Mouse (Mus musculus): ENCODE results near the gene Chrna4. TPM values are rescaled to one million over a fixed set of nuclear protein-coding genes. Genes with fewer than 3 reads are reported as not detected.

Chrna4 gene
- polyA plus RNA-seq, 1 experiment from 2014 or later: 1.4 TPM

DNA sequence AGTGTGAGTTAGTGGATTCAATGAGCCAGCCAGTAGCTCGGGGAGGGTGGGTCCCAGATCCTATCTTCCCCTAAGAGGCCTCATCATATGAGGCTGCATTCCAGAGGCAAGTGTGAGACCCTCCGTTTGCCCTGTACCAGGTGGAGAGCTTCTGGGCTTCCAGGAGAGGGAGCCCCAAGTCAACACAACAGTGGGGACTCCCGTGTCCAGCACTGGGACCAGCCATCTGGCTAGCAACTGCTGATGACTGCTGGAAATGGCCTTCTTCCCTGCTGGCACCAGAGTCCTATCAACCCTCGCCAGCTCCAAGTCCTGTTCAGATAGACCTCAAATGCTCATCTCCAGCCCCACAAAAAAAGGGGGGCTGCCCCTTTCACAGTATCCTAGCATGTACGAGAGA lies 10.9 kb downstream of the Chrna4 start:
- ATAC-seq (ENCODE audit: low read depth): no peak
- Histone ChIP-seq H3K4me2 (ENCODE audit: low read depth, low read length) (no peak overlapping the region), H3K27ac (ENCODE audit: low read length) (no peak overlapping the region), H3K36me3 (ENCODE audit: control insufficient read depth, insufficient read depth) (no peaks in the 10 kb centered on the region), H3K4me3 (ENCODE audit: low read depth, low read length) (no peak overlapping the region), H3K4me1 (ENCODE audit: control insufficient read depth, low read depth, low read length) (no peaks in the 10 kb centered on the region), H3K9me3 (replicated peaks; ENCODE audit: control insufficient read depth, low read length) (no peaks in the 10 kb centered on the region), H3K9ac (ENCODE audit: low read depth, low read length) (no peak overlapping the region), H3K27me3 (ENCODE audit: control insufficient read depth, insufficient read depth, low read depth, low read length) (peaks cover 7% of the 10 kb centered on the region; the same call in 1 of the 2 replicates)
- WGBS (ENCODE audit: insufficient replicate concordance): 26% methylated on average over 5 of the region's 5 CpGs

DNA sequence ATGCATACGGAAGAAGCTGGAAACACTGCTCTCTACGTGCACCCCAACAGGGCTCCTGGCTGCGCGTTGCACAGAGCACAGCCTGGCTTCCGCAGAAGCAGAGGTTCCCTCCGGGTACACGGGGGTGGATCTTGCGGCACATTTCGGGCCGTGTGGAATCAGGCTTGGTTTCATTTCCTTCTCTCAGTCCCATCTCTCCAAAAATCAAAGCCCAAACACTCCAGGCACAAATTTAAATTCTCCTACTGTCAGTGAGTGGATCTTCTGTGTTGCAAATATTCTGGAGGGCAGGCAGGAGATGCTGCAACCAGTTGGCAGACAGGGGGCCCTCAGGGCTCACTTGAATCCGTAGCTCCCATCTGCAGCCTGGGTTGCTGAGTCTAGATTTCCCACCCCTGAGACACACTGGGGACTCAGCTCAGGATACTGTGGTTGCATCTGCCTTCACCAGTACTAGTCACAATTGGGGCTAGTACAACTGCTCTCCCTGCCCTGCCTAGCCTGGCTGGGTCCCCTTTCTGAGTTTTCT lies 11.9 kb downstream of the Chrna4 start:
- Histone ChIP-seq H3K9ac (ENCODE audit: low read depth, low read length) (no peak overlapping the region), H3K4me2 (ENCODE audit: low read depth, low read length) (no peak overlapping the region), H3K36me3 (ENCODE audit: control insufficient read depth, insufficient read depth) (no peaks in the 10 kb centered on the region), H3K9me3 (replicated peaks; ENCODE audit: control insufficient read depth, low read length) (no peaks in the 10 kb centered on the region), H3K27me3 (ENCODE audit: control insufficient read depth, insufficient read depth, low read depth, low read length) (no peaks in the 10 kb centered on the region), H3K27ac (ENCODE audit: low read length) (no peak overlapping the region), H3K4me1 (ENCODE audit: control insufficient read depth, low read depth, low read length) (no peaks in the 10 kb centered on the region), H3K4me3 (ENCODE audit: low read depth, low read length) (no peak overlapping the region)
- 67% methylated on average over 11 of the region's 11 CpGs for WGBS (ENCODE audit: insufficient replicate concordance)
- ATAC-seq (ENCODE audit: low read depth): no peak

DNA sequence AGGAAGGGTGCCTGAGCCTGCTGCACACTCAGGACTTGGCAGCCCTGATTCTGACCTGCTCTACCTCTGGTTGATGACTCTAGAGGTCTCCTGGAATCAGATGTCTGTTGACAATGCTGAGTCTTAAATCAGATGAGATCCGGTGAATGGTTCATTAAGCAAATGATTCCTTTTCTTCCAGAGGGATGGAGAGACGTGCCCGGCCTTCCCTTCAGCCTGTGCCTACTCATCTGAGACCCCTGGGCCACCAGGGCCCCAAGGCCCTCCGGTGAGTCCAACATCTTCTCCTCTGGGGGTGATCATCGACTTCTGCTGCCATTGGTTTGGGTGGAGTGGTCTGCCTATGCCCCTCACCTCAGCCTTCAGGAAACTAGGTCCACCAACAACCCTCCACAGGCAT lies 35.0 kb downstream of the Chrna4 start:
- no peaks in the 10 kb centered on the region for H3K27me3 ChIP-seq (ENCODE audit: control insufficient read depth, insufficient read depth, low read depth, low read length)
- no peak overlapping the region for H3K4me2 ChIP-seq (ENCODE audit: low read depth, low read length)
- WGBS (ENCODE audit: insufficient replicate concordance): 61% methylated on average over 5 of the region's 5 CpGs
- no peaks in the 10 kb centered on the region for H3K9me3 ChIP-seq (replicated peaks; ENCODE audit: control insufficient read depth, low read length)
- H3K4me1 ChIP-seq (ENCODE audit: control insufficient read depth, low read depth, low read length): no peaks in the 10 kb centered on the region
- H3K9ac ChIP-seq (ENCODE audit: low read depth, low read length): no peak overlapping the region
- no peaks in the 10 kb centered on the region for H3K36me3 ChIP-seq (ENCODE audit: control insufficient read depth, insufficient read depth)
- no peak for ATAC-seq (ENCODE audit: low read depth)
- no peak overlapping the region for H3K27ac ChIP-seq (ENCODE audit: low read length)
- no peak overlapping the region for H3K4me3 ChIP-seq (ENCODE audit: low read depth, low read length)

DNA sequence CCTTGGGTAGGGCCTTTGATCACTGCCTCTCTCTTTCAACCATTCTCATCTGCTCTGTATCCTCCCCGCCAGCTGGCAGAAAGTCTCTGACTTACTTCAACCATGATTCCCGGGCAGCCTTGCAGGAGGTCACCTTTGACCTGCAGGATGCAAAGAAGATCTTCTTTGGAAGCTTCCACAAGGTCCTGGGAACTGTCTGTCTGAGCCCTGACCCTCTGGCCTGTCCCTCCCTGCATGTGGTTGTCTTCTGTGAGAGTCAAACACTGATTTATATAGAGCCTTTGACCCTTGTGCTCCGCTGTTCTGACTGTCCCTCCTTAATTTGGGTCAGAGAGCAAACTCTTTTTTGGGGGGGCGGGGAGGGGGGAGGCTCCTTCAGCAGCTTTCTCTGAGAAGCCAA lies 36.3 kb downstream of the Chrna4 start:
- ATAC-seq (ENCODE audit: low read depth): no peak
- 56% methylated on average over 4 of the region's 4 CpGs for WGBS (ENCODE audit: insufficient replicate concordance)
- no peaks in the 10 kb centered on the region for H3K27me3 ChIP-seq (ENCODE audit: control insufficient read depth, insufficient read depth, low read depth, low read length)

DNA sequence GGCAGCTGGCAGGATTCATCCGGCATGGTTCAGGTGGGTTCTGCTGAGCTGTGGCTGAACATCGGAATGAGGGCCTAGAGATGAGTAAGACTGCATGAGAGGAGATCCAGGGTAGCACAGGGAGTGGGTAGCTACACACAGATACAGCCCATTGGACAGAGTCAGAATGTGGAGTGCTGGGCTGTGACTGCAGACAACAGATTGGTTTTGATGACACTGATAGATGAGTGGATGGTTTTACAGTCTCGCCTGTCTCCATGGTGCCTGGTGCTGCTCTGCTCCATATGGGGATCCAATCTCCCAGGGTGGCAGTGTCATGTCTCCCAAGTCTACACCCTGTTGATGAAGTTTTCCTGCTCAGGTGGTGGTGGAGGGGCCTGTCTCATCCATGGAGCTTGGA lies 46.4 kb downstream of the Chrna4 start:
- ATAC-seq (ENCODE audit: low read depth): no peak
- WGBS (ENCODE audit: insufficient replicate concordance): 35% methylated on average over 3 of the region's 3 CpGs

More for the DNA sequence above, 36.3 kb downstream of the Chrna4 start:
- Histone ChIP-seq H3K9me3 (replicated peaks; ENCODE audit: control insufficient read depth, low read length) (no peaks in the 10 kb centered on the region), H3K9ac (ENCODE audit: low read depth, low read length) (no peak overlapping the region), H3K36me3 (ENCODE audit: control insufficient read depth, insufficient read depth) (no peaks in the 10 kb centered on the region), H3K4me3 (ENCODE audit: low read depth, low read length) (no peak overlapping the region), H3K27ac (ENCODE audit: low read length) (no peak overlapping the region), H3K4me2 (ENCODE audit: low read depth, low read length) (no peak overlapping the region), H3K4me1 (ENCODE audit: control insufficient read depth, low read depth, low read length) (no peaks in the 10 kb centered on the region)

DNA sequence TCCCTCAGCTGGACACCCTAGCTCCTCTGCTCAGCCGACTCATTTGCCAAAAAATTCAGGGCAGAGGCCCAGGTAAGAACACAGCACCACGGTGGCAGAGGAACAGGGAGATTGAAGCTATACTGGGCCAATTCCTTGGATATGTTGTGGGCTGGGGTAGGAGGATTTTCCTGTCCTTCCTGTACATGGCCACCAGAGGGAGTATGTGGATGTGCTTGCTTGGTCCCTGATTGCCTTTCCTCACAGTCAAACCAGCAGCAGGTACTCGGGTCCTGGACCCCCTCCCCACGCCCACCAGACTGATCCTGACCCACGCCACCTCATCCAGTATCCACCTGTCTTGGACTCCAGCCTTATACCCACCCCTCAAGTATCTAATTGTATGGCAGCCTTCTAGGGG lies 46.9 kb downstream of the Chrna4 start:
- ATAC-seq (ENCODE audit: low read depth): no peak
- no peaks in the 10 kb centered on the region for H3K36me3 ChIP-seq (ENCODE audit: control insufficient read depth, insufficient read depth)

More for the DNA sequence above, 46.4 kb downstream of the Chrna4 start:
- no peak overlapping the region for H3K27ac ChIP-seq (ENCODE audit: low read length)
- H3K9ac ChIP-seq (ENCODE audit: low read depth, low read length): no peak overlapping the region
- H3K4me3 ChIP-seq (ENCODE audit: low read depth, low read length): no peak overlapping the region
- H3K27me3 ChIP-seq (ENCODE audit: control insufficient read depth, insufficient read depth, low read depth, low read length): no peaks in the 10 kb centered on the region
- H3K9me3 ChIP-seq (replicated peaks; ENCODE audit: control insufficient read depth, low read length): no peaks in the 10 kb centered on the region
- no peaks in the 10 kb centered on the region for H3K36me3 ChIP-seq (ENCODE audit: control insufficient read depth, insufficient read depth)
- no peaks in the 10 kb centered on the region for H3K4me1 ChIP-seq (ENCODE audit: control insufficient read depth, low read depth, low read length)
- H3K4me2 ChIP-seq (ENCODE audit: low read depth, low read length): no peak overlapping the region

DNA sequence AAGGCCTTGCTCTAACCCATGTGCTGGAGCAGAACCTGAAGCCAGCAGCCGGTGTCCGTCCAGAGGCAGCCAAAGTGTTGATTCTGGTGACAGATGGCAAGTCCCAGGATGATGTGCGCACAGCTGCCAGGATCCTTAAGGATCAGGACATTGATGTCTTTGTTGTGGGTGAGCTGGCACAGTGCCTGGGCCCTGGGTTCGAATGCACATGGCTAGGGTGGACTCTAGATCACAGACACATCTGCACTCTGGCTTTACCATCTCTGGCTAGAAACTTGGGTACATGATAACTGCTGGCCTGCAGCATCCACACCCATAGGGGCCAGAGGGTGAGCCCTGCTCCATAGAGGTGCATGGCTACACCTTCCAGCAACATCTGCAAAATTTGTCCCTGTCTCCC lies 47.9 kb downstream of the Chrna4 start:
- no peaks in the 10 kb centered on the region for H3K27me3 ChIP-seq (ENCODE audit: control insufficient read depth, insufficient read depth, low read depth, low read length)
- no peak for ATAC-seq (ENCODE audit: low read depth)
- no peak overlapping the region for H3K4me2 ChIP-seq (ENCODE audit: low read depth, low read length)
- H3K9me3 ChIP-seq (replicated peaks; ENCODE audit: control insufficient read depth, low read length): no peaks in the 10 kb centered on the region
- H3K9ac ChIP-seq (ENCODE audit: low read depth, low read length): no peak overlapping the region
- no peaks in the 10 kb centered on the region for H3K4me1 ChIP-seq (ENCODE audit: control insufficient read depth, low read depth, low read length)
- 61% methylated on average over 4 of the region's 4 CpGs for WGBS (ENCODE audit: insufficient replicate concordance)
- H3K36me3 ChIP-seq (ENCODE audit: control insufficient read depth, insufficient read depth): no peaks in the 10 kb centered on the region
- H3K4me3 ChIP-seq (ENCODE audit: low read depth, low read length): no peak overlapping the region
- H3K27ac ChIP-seq (ENCODE audit: low read length): no peak overlapping the region

More for the DNA sequence above, 46.9 kb downstream of the Chrna4 start:
- H3K27ac ChIP-seq (ENCODE audit: low read length): no peak overlapping the region
- H3K9me3 ChIP-seq (replicated peaks; ENCODE audit: control insufficient read depth, low read length): no peaks in the 10 kb centered on the region
- H3K4me1 ChIP-seq (ENCODE audit: control insufficient read depth, low read depth, low read length): no peaks in the 10 kb centered on the region
- 7% methylated on average over 5 of the region's 5 CpGs for WGBS (ENCODE audit: insufficient replicate concordance)
- H3K4me3 ChIP-seq (ENCODE audit: low read depth, low read length): no peak overlapping the region
- H3K4me2 ChIP-seq (ENCODE audit: low read depth, low read length): no peak overlapping the region
- H3K9ac ChIP-seq (ENCODE audit: low read depth, low read length): no peak overlapping the region
- no peaks in the 10 kb centered on the region for H3K27me3 ChIP-seq (ENCODE audit: control insufficient read depth, insufficient read depth, low read depth, low read length)

DNA sequence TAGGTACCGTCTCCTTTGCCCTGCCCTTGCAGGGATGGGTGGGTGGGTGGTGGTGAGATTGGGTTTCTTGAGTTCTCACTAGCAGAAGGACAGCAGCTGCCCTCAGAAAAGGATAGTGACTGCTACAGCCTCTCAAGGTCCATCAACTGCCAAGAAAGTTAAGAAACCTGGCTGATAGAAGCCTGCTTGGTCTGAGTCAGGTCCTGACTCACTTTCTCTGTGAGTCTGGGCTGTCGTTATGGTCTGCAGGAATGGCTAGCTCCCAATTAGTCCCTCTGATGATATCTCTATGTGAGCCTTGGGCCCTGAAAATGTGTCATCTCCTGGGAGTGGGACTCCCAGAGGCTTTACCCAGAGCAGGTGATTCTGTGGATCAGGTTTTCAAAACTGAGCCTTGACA lies 49.0 kb downstream of the Chrna4 start:
- Histone ChIP-seq H3K4me2 (ENCODE audit: low read depth, low read length) (no peak overlapping the region), H3K27me3 (ENCODE audit: control insufficient read depth, insufficient read depth, low read depth, low read length) (no peaks in the 10 kb centered on the region), H3K4me1 (ENCODE audit: control insufficient read depth, low read depth, low read length) (no peaks in the 10 kb centered on the region), H3K9me3 (replicated peaks; ENCODE audit: control insufficient read depth, low read length) (no peaks in the 10 kb centered on the region), H3K9ac (ENCODE audit: low read depth, low read length) (no peak overlapping the region), H3K4me3 (ENCODE audit: low read depth, low read length) (no peak overlapping the region), H3K36me3 (ENCODE audit: control insufficient read depth, insufficient read depth) (no peaks in the 10 kb centered on the region), H3K27ac (ENCODE audit: low read length) (no peak overlapping the region)
- 56% methylated on average over 2 of the region's 2 CpGs for WGBS (ENCODE audit: insufficient replicate concordance)
- ATAC-seq (ENCODE audit: low read depth): no peak

DNA sequence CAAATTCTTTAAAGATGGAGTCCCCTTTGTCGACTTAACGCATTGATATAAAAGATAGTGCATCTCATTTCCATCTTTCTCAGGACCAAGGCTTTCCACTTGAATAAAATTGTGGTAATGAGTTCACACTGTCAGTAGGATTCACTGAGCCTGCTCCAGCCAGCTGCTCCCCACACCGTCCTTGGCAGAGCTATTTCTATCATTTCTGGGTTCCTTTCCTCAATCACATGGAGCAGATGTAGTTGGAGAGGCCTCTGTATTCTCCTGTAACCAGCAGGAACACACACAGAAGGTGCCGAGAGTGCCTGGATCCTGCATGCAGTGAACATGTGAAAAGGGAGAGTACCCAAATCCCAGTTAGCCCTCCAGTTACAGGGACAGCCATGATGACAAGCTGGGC lies 53.0 kb downstream of the Chrna4 start:
- 59% methylated on average over 4 of the region's 4 CpGs for WGBS (ENCODE audit: insufficient replicate concordance)
- Histone ChIP-seq H3K4me1 (ENCODE audit: control insufficient read depth, low read depth, low read length) (no peaks in the 10 kb centered on the region), H3K27ac (ENCODE audit: low read length) (no peak overlapping the region), H3K27me3 (ENCODE audit: control insufficient read depth, insufficient read depth, low read depth, low read length) (no peaks in the 10 kb centered on the region), H3K36me3 (ENCODE audit: control insufficient read depth, insufficient read depth) (no peaks in the 10 kb centered on the region), H3K9ac (ENCODE audit: low read depth, low read length) (no peak overlapping the region), H3K4me2 (ENCODE audit: low read depth, low read length) (no peak overlapping the region), H3K9me3 (replicated peaks; ENCODE audit: control insufficient read depth, low read length) (no peaks in the 10 kb centered on the region), H3K4me3 (ENCODE audit: low read depth, low read length) (no peak overlapping the region)
- no peak for ATAC-seq (ENCODE audit: low read depth)

Measured in liver, embryonic 16.5 days (tissue).